In the genomic region with DNA sequence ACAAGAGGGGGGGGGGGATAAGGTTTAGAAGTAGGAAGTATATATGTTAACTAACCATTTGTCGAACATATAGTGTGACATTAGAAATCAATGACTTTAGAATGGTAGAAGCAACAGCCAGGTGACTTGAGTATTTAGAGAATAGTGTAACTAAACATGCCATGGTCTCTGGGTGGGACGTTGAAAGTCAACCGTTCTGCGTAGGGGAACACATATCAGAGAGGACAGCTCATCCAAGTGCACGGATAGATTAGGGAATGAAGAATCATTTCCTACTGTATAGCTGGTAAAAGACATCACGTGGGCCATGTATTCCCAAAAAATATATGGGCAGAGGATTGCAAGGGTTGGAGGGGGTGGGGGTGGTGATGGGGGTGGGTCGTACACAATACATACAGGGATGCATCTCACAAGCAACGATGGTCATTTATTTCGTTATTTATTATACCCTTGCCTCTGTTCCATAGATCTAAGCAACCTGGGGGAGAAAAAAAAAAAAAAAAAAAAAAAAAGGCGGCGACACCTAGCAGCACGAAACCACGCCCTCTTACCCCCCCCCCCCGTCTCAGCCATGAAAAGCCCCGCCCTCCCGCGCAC, we compare ENCODE assay signal across 8 mouse cellular contexts. TPM values are rescaled to one million over a fixed set of nuclear protein-coding genes. Genes with fewer than 3 reads are reported as not detected.
DNase-seq lines count a peak whose midpoint lies in the region; ATAC-seq lines count a peak whose summit lies in the region.

No protein-coding gene starts in this region.

- no peaks in the 10 kb centered on the region for H3K27me3 ChIP-seq in neural tube, embryonic 11.5 days (ENCODE audit: control insufficient read depth, insufficient read depth, low read length)
- H3K27me3 ChIP-seq in limb, embryonic 15.5 days = no peaks in the 10 kb centered on the region

- no peak overlapping the region for H3K27ac ChIP-seq in neural tube, embryonic 11.5 days (ENCODE audit: low read depth, low read length)
- H3K27ac ChIP-seq in limb, embryonic 15.5 days = 0 out of 2 replicates have a peak overlapping the region, but pooled peaks have one; percentile 93

- H3K4me2 ChIP-seq in neural tube, embryonic 11.5 days (ENCODE audit: low read depth) = no peak overlapping the region; the same call in 1 of the 2 replicates
- H3K4me2 ChIP-seq in limb, embryonic 15.5 days = peak overlapping the region; percentile 65

- H3K4me3 ChIP-seq in neural tube, embryonic 11.5 days (ENCODE audit: low read depth, low read length) = peak overlapping the region; percentile 63
- H3K4me3 ChIP-seq in limb, embryonic 15.5 days = peak overlapping the region; percentile 85

- H3K9ac ChIP-seq in neural tube, embryonic 11.5 days (ENCODE audit: low read length) = peak overlapping the region; percentile 71; the same call in 1 of the 2 replicates
- H3K9ac ChIP-seq in limb, embryonic 15.5 days = no peak overlapping the region

- no peaks in the 10 kb centered on the region for H3K9me3 ChIP-seq in neural tube, embryonic 11.5 days (ENCODE audit: control insufficient read depth, low read length)
- H3K9me3 ChIP-seq in limb, embryonic 15.5 days = no peaks in the 10 kb centered on the region

- peak; percentile 65 for ATAC-seq in neural tube, embryonic 11.5 days (ENCODE audit: insufficient read depth, low FRiP score, low TSS enrichment)
- ATAC-seq in limb, embryonic 15.5 days (ENCODE audit: insufficient number of reproducible peaks, low FRiP score, low TSS enrichment, low read depth) = no peak; the same call in 1 of the 2 replicates

- WGBS in neural tube, embryonic 11.5 days = 45% methylated on average over 15 of the region's 17 CpGs
- 56% methylated on average over 13 of the region's 17 CpGs for WGBS in limb, embryonic 15.5 days

- intact Hi-C loops in left cerebral cortex, postnatal 25 days (cut with DNase I) = loop anchor here (1.0 kb wide), 1 partner anchor 226 kb away; a partner anchor contains a TSS

- H3K4me1 ChIP-seq in neural tube, embryonic 11.5 days (ENCODE audit: control insufficient read depth, insufficient read depth, low read length) = no peaks in the 10 kb centered on the region
- peaks cover 7% of the 10 kb centered on the region for H3K4me1 ChIP-seq in limb, embryonic 15.5 days

- H3K36me3 ChIP-seq in neural tube, embryonic 11.5 days (ENCODE audit: control insufficient read depth, insufficient read depth, low read length) = peaks cover 4% of the 10 kb centered on the region; the same call in 1 of the 2 replicates
- peaks cover 51% of the 10 kb centered on the region for H3K36me3 ChIP-seq in limb, embryonic 15.5 days

- DNase-seq in cerebellum, adult 11-12 months = peak; percentile 28
- no peak for DNase-seq in cerebellum, postnatal 25 days
- DNase-seq in neural tube, embryonic 11.5 days (ENCODE audit: low spot score) = no peak
- no peak for DNase-seq in neural tube, embryonic 10.5 days (ENCODE audit: extremely low spot score, low spot score)
- DNase-seq in ovary, postnatal 10 days (ENCODE audit: low spot score) = no peak
- DNase-seq in kidney, postnatal 14 days = no peak
- no peak for DNase-seq in left cerebral cortex, postnatal 25 days (ENCODE audit: low spot score in 2 of 2)

RNA-seq across cellular contexts. Expression of a gene that starts 0.4 kb away (rescaled TPM):
- 172 and 184 TPM in 2 replicates for polyA plus RNA-seq in neural tube, embryonic 11.5 days (2014; fragmentation: Nextera tagmentation; extraction: Ambion mirVana)
- 115 and 135 TPM in 2 replicates for polyA plus RNA-seq in limb, embryonic 15.5 days (2015; fragmentation: Nextera tagmentation; extraction: Ambion mirVana)
- 10 to 100 TPM; 67.6 to 71.4 TPM for total RNA-seq in left cerebral cortex, postnatal 25 days (2021)

RNA-seq across cellular contexts. Expression of a gene that starts 32.5 kb away (rescaled TPM):
- polyA plus RNA-seq in neural tube, embryonic 11.5 days (2014; fragmentation: Nextera tagmentation; extraction: Ambion mirVana) = 18.5 and 21.3 TPM in 2 replicates
- 24.3 and 25.7 TPM in 2 replicates for polyA plus RNA-seq in limb, embryonic 15.5 days (2015; fragmentation: Nextera tagmentation; extraction: Ambion mirVana)
- total RNA-seq in left cerebral cortex, postnatal 25 days (2021) = 10 to 100 TPM; 16.4 to 16.5 TPM
